Mouse (Mus musculus) neural tube, embryonic 11.5 days (tissue): ENCODE results near the gene Cdh4. TPM values are rescaled to one million over a fixed set of nuclear protein-coding genes. Genes with fewer than 3 reads are reported as not detected.

Source experiments
- ATAC-seq: fragments of 200-750 bp; cut with Nextera tagmentation; 2 replicates; pipeline ENCODE4 v1.8.0; 2017; ENCODE audit warnings: moderate number of reproducible peaks, mild to moderate bottlenecking, moderate TSS enrichment, moderate library complexity; ENCODE audit not compliant: insufficient read depth, low FRiP score, low TSS enrichment
- DNase-seq: peaks from one replicate; pipeline ENCODE4 v3.0.0-alpha.2; 2015; ENCODE audit warnings: low spot score
- H3K27ac ChIP-seq: fragments of 300-500 bp; sonication (generic); 2 replicates; pipeline ENCODE4 v1.5.1; 2014; ENCODE audit warnings: low read depth, mild to moderate bottlenecking, low read length
- H3K27me3 ChIP-seq: fragments of 300-500 bp; sonication (generic); 2 replicates; pipeline ENCODE4 v1.6.1; 2014; ENCODE audit warnings: mild to moderate bottlenecking, low read length, mixed read lengths; ENCODE audit not compliant: control insufficient read depth, insufficient read depth
- H3K36me3 ChIP-seq: fragments of 300-500 bp; sonication (generic); 2 replicates; pipeline ENCODE4 v1.6.1; 2014; ENCODE audit warnings: mild to moderate bottlenecking, low read length, moderate library complexity, mixed read lengths; ENCODE audit not compliant: control insufficient read depth, insufficient read depth
- H3K4me1 ChIP-seq: fragments of 300-500 bp; sonication (generic); 2 replicates; pipeline ENCODE4 v1.6.1; 2014; ENCODE audit warnings: low read length, mixed read lengths; ENCODE audit not compliant: control insufficient read depth, insufficient read depth
- H3K4me2 ChIP-seq: fragments of 300-500 bp; sonication (generic); 2 replicates; pipeline ENCODE4 v1.6.1; 2014; ENCODE audit warnings: low read depth, mild to moderate bottlenecking, moderate library complexity
- H3K4me3 ChIP-seq: fragments of 300-500 bp; sonication (generic); 2 replicates; pipeline ENCODE4 v1.5.1; 2014; ENCODE audit warnings: low read depth, low read length
- H3K9ac ChIP-seq: fragments of 300-500 bp; sonication (generic); 2 replicates; pipeline ENCODE4 v1.6.1; 2014; ENCODE audit warnings: mild to moderate bottlenecking, low read length
- H3K9me3 ChIP-seq: fragments of 300-500 bp; sonication (generic); 2 replicates; pipeline ENCODE4 v1.6.1; 2016; ENCODE audit warnings: low read length; ENCODE audit not compliant: control insufficient read depth
- WGBS: fragments of 180-500 bp; shearing (Covaris S2); extraction: QIAGEN DNeasy Blood & Tissue Kit; methylation state at CpG from one replicate; pipeline ENCODE4 v1.1.7; 2014; 5-methylcytosine and 5-hydroxymethylcytosine counted together
- polyA plus RNA-seq: library from polyadenylated mRNA; unstranded; fragments of >200 nt; fragmentation: Nextera tagmentation; extraction: Ambion mirVana; gene quantifications from 2 replicates; pipeline ENCODE4 v1.2.1, GENCODE M21; 2014

The Cdh4 gene
- polyA plus RNA-seq, 1 experiment from 2014 or later = 9.4 TPM

DNA sequence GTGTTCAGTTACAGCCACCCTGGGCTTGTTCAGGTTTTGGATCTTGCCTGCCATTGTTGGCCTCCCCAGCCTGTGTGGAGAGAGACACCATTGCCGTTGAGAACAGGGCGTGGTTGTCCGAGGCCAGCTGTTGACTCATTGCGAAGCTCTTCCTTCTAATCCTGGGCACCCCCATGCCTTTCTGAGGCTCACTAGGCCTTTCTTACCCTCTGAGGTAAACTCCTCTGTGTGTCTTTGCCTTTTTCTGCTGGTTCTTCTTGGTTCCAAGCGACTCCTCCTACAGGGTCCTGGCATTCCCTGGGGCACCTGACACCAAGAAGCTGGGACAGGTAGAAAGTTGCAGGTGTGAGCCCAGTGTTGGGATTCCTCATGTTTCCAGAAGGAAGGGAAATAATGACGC is 78.7 kb downstream of the Cdh4 start:
- ATAC-seq (no peak), DNase-seq (no peak)
- H3K4me3 ChIP-seq = no peak overlapping the region
- H3K9me3 ChIP-seq = no peaks in the 10 kb centered on the region
- peaks cover 18% of the 10 kb centered on the region for H3K4me1 ChIP-seq
- H3K4me2 ChIP-seq = no peak overlapping the region
- WGBS = 87% methylated on average over 6 of the region's 6 CpGs
- no peaks in the 10 kb centered on the region for H3K36me3 ChIP-seq
- no peaks in the 10 kb centered on the region for H3K27me3 ChIP-seq
- H3K27ac ChIP-seq = no peak overlapping the region
- H3K9ac ChIP-seq = no peak overlapping the region

DNA sequence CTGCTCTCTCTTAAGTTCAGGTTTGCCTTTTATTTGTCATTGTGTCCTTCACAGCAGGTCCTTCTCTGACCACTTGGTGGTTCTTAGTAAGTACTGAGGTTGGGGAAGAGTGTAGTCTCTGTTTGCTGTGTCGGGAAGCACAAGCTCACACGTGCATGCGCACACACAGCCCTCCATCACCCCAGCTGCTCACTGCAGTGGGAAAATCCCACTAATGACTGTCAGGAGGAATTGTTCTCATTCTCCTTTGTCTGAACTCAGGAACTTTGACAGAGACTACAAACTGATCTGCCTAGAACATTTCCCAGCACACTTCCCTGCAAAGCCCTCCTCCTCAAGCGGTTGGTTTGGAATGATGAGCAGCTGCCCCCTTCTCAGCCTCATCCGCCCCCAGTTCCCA is 79.2 kb downstream of the Cdh4 start:
- no peaks in the 10 kb centered on the region for H3K27me3 ChIP-seq
- WGBS = 58% methylated on average over 5 of the region's 5 CpGs
- H3K4me1 ChIP-seq = peaks cover 18% of the 10 kb centered on the region

DNA sequence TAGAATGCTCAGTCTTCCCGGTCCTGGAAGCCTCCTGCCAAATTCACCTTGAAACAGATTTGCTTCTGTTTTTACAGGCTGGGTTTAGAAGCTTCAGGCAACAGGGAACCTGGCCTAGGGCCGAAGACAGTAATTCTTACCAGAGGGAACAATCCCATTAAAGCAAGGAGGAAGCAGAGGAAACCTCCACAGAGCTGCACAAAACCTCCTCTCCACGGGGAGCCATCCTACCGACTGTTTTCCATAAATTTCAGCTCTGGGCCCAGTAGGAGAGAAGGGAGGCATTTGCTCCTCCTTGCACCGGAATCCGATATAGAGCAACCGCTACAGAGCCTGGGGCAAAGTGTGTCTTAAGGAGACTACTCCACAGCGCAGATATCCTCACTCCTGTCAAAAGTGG is 79.9 kb downstream of the Cdh4 start:
- 14% methylated on average over 8 of the region's 8 CpGs for WGBS
- Histone ChIP-seq H3K27ac (no peak overlapping the region), H3K36me3 (no peaks in the 10 kb centered on the region), H3K9ac (no peak overlapping the region), H3K4me3 (no peak overlapping the region), H3K4me1 (peaks cover 18% of the 10 kb centered on the region), H3K9me3 (no peaks in the 10 kb centered on the region), H3K4me2 (no peak overlapping the region), H3K27me3 (no peaks in the 10 kb centered on the region)
- ATAC-seq (no peak), DNase-seq (peak; percentile 35)

More for the DNA sequence above, 79.2 kb downstream of the Cdh4 start:
- H3K4me3 ChIP-seq = no peak overlapping the region
- H3K4me2 ChIP-seq = no peak overlapping the region
- no peak overlapping the region for H3K27ac ChIP-seq
- H3K36me3 ChIP-seq = no peaks in the 10 kb centered on the region
- DNase-seq (no peak), ATAC-seq (no peak)
- H3K9me3 ChIP-seq = no peaks in the 10 kb centered on the region
- no peak overlapping the region for H3K9ac ChIP-seq

DNA sequence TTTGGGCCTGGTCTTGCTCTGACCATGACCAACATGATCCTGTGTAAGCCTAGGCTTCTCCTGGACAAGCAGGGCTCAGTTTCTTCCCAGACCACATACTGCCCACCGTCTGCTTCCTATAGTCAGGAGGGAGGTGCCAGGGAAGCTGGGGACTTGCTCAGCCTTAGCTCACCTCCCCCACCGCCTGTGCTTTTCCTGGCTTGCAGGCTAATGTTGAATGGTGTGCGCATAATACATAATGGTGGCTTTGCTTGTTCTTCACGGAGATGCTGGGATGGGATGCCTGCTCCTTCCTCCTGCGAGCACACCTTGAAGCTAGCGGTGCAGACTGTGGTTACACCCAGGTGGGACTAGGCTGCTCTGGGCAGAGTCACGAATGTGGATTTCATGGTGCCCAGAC is 84.7 kb downstream of the Cdh4 start:
- no peaks in the 10 kb centered on the region for H3K27me3 ChIP-seq
- ATAC-seq (no peak), DNase-seq (no peak)
- no peaks in the 10 kb centered on the region for H3K9me3 ChIP-seq
- H3K27ac ChIP-seq = no peak overlapping the region
- peaks cover 9% of the 10 kb centered on the region for H3K4me1 ChIP-seq
- no peak overlapping the region for H3K4me3 ChIP-seq
- WGBS = 79% methylated on average over 7 of the region's 7 CpGs
- H3K9ac ChIP-seq = no peak overlapping the region
- H3K4me2 ChIP-seq = no peak overlapping the region
- no peaks in the 10 kb centered on the region for H3K36me3 ChIP-seq

DNA sequence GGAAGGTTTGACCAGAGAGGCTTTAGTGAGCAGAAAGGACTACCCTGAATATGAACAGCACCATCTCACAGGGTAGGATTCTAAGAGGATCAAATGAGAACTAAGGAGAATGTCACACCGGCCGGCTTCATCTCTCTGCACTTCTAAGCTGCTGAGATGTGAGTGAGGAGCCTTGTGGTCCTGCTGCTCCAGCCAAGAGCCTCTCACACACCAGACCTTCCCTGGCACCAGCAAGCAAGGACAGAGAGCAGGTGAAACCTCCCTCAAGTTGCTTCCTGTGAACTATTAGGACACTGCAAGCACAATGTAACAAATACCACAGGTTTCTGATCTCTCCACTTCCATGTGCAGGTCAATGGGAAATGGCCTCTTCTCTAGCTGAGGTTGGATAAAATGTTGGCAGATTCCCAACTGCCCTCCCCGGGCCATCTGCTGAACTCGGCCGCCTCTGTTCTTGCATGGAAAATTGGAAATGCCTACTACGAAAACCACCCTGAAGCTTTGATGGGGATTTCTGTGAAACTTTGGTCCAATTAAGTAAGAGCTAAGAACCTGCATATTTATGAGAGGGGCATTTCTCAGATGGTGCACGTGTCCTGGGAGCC is 88.3 kb downstream of the Cdh4 start:
- no peak overlapping the region for H3K4me2 ChIP-seq
- no peaks in the 10 kb centered on the region for H3K27me3 ChIP-seq
- H3K27ac ChIP-seq = no peak overlapping the region
- no peak overlapping the region for H3K4me3 ChIP-seq
- DNase-seq = no peak
- H3K4me1 ChIP-seq = no peaks in the 10 kb centered on the region
- no peak overlapping the region for H3K9ac ChIP-seq
- ATAC-seq = no peak
- no peaks in the 10 kb centered on the region for H3K36me3 ChIP-seq
- no peaks in the 10 kb centered on the region for H3K9me3 ChIP-seq
- WGBS = 85% methylated on average over 7 of the region's 7 CpGs

DNA sequence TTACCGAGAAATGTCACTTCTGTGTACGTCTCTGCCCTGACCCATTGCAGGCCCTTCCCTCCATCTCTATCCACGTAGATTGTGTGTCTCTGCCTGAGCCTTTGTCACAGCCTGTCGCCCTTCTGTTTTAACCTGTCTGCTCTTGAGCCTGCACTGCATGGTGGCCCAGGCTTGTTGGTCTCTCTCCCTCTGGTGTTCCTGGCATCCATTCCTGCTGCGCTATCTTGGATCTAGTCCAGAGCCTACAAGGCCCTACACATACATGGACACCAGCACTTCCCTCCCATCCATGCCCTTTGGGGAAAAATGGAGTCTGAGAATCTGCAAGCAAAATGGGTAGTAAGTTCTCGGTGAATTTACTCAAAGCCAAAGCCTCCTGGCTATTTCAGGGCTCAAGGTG is 91.0 kb downstream of the Cdh4 start:
- Histone ChIP-seq H3K4me1 (peaks cover 11% of the 10 kb centered on the region), H3K36me3 (no peaks in the 10 kb centered on the region), H3K27me3 (no peaks in the 10 kb centered on the region), H3K27ac (no peak overlapping the region), H3K4me2 (no peak overlapping the region), H3K9ac (no peak overlapping the region), H3K9me3 (no peaks in the 10 kb centered on the region), H3K4me3 (no peak overlapping the region)
- no peak for ATAC-seq
- WGBS = 85% methylated on average over 6 of the region's 6 CpGs
- no peak for DNase-seq

DNA sequence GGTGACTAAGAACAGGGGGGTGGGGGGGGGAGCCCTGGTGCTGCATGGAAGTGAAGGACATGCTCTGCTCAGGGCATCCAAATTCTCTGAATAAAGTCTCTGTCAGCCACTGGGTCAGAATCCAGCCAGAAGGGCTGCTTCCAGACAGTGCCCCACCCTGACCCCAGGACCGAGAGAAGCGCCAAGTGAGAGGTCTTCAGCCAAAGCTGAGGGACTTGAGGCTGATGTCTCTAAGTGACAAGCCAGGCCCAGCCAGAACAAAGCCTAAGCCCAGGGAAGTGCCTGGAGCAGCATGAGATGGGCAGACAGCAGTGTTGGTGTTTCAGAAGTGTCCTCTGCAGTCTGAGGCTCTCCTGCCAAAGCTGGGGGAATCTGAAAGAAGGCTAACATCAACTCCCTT is 91.7 kb downstream of the Cdh4 start:
- no peaks in the 10 kb centered on the region for H3K27me3 ChIP-seq
- no peak overlapping the region for H3K9ac ChIP-seq
- DNase-seq (no peak), ATAC-seq (no peak)
- H3K4me1 ChIP-seq = peaks cover 16% of the 10 kb centered on the region
- 81% methylated on average over 2 of the region's 2 CpGs for WGBS
- H3K27ac ChIP-seq = no peak overlapping the region
- H3K9me3 ChIP-seq = no peaks in the 10 kb centered on the region
- no peaks in the 10 kb centered on the region for H3K36me3 ChIP-seq
- no peak overlapping the region for H3K4me3 ChIP-seq
- no peak overlapping the region for H3K4me2 ChIP-seq

DNA sequence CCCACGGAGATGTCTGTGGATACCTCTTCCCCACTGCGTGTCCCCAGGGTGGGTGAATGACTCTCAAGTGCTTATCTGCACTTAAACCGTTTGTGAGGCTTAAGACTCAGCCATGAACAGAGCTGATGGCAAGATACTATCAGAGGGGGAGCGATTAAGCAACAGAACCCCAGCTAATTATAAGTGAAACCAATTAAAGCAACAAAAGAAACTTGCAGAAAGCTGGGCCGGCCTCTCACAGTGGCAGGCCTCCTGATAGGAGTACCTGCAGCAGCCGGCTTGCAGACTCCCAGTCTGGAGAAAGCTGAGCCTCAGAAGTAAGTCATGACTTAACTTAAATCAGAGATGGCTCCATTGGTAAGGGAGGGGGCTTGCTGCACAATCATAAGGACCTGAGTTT is 93.0 kb downstream of the Cdh4 start:
- 23% methylated on average over 6 of the region's 6 CpGs for WGBS
- Histone ChIP-seq H3K4me1 (peaks cover 26% of the 10 kb centered on the region), H3K4me3 (no peak overlapping the region), H3K27ac (no peak overlapping the region), H3K36me3 (no peaks in the 10 kb centered on the region), H3K9me3 (no peaks in the 10 kb centered on the region), H3K27me3 (no peaks in the 10 kb centered on the region), H3K9ac (no peak overlapping the region), H3K4me2 (no peak overlapping the region)
- ATAC-seq (no peak), DNase-seq (no peak)

DNA sequence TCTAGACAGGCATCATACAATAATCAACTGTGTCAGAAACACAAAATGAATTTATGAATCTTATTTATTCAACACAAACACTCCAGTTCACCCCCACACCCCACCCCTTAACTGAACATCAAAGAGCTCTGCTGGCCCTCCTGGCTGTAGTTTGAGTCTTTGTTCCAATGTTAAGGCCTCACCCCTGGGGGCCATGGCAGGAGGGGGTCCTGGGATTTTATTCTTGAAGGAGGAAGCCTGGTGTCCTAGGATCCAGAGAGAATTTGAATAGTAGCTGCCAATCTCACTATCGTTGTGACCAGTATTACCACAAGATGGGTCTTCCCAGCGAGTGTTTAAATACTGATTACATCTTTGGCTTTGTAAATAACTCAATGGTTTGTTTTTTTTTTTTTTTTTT is 94.5 kb downstream of the Cdh4 start:
- Histone ChIP-seq H3K36me3 (no peaks in the 10 kb centered on the region), H3K4me3 (no peak overlapping the region), H3K4me2 (no peak overlapping the region), H3K9me3 (no peaks in the 10 kb centered on the region), H3K9ac (no peak overlapping the region), H3K27me3 (no peaks in the 10 kb centered on the region), H3K4me1 (peaks cover 26% of the 10 kb centered on the region), H3K27ac (no peak overlapping the region)
- ATAC-seq = no peak
- DNase-seq = no peak
- 8% methylated on average over 2 of the region's 2 CpGs for WGBS
